Mouse (Mus musculus) MEL (cell line): ENCODE data around the gene Zfp827.

Experiments used
- CHD1 ChIP-seq: IDR thresholded peaks from 2 replicates; pipeline ENCODE4 v1.6.1; 2012; ENCODE audit warnings: low read depth, mild to moderate bottlenecking, inconsistent platforms, low read length, improper control_type of control experiment
- CTCF ChIP-seq, 3 experiments: IDR thresholded peaks in 2 of 3; conservative IDR thresholded peaks in 1 of 3; 2 replicates each; pipeline ENCODE4 v1.5.1; 2011 to 2012; ENCODE audit warnings: low read length in 3 of 3, low read depth in 2 of 3, mild to moderate bottlenecking in 2 of 3, improper control_type of control experiment in 1 of 3, inconsistent platforms in 1 of 3, mixed read lengths in 1 of 3, moderate library complexity in 1 of 3; ENCODE audit not compliant: control insufficient read depth in 1 of 3, insufficient read depth in 1 of 3, poor library complexity in 1 of 3, severe bottlenecking in 1 of 3
- EP300 ChIP-seq, 2 experiments: IDR thresholded peaks; 2 replicates each; pipeline ENCODE4 v1.6.1; 2011; ENCODE audit warnings: improper control_type of control experiment in 2 of 2, low read length in 2 of 2, low read depth in 1 of 2, mild to moderate bottlenecking in 1 of 2
- GABPA ChIP-seq: IDR thresholded peaks from 2 replicates; pipeline ENCODE4 v1.6.1; 2012; ENCODE audit warnings: low read depth, mild to moderate bottlenecking, inconsistent platforms, low read length, improper control_type of control experiment, moderate library complexity
- HCFC1 ChIP-seq: IDR thresholded peaks from 2 replicates; pipeline ENCODE4 v1.6.1; 2012; ENCODE audit warnings: low read depth, mild to moderate bottlenecking, inconsistent platforms, low read length, improper control_type of control experiment, moderate library complexity
- MAFK ChIP-seq: IDR thresholded peaks from 2 replicates; pipeline ENCODE4 v1.6.1; 2011; ENCODE audit warnings: low read depth, mild to moderate bottlenecking, low read length, improper control_type of control experiment, borderline replicate concordance
- MAX ChIP-seq: IDR thresholded peaks from 2 replicates; pipeline ENCODE4 v1.6.1; 2011; ENCODE audit warnings: low read length, improper control_type of control experiment
- MAZ ChIP-seq: IDR thresholded peaks from 2 replicates; pipeline ENCODE4 v1.6.1; 2012; ENCODE audit warnings: low read depth, mild to moderate bottlenecking, inconsistent platforms, low read length, improper control_type of control experiment
- MYC ChIP-seq: IDR thresholded peaks from 2 replicates; pipeline ENCODE4 v1.6.1; 2011; ENCODE audit warnings: low read depth, mild to moderate bottlenecking, low read length, improper control_type of control experiment, moderate library complexity
- POLR2A ChIP-seq, 2 experiments: IDR thresholded peaks; 2 replicates each; pipeline ENCODE4 v1.6.1; 2011 to 2012; ENCODE audit warnings: low read length in 2 of 2, mild to moderate bottlenecking in 2 of 2, control low read depth in 1 of 2, improper control_type of control experiment in 1 of 2, low read depth in 1 of 2, moderate library complexity in 1 of 2; ENCODE audit not compliant: control insufficient read depth in 1 of 2, insufficient read depth in 1 of 2, poor library complexity in 1 of 2
- POLR2AphosphoS2 ChIP-seq: IDR thresholded peaks from 2 replicates; pipeline ENCODE4 v1.6.1; 2011; ENCODE audit warnings: low read length, improper control_type of control experiment
- RAD21 ChIP-seq: IDR thresholded peaks from 2 replicates; pipeline ENCODE4 v1.6.1; 2011; ENCODE audit warnings: mild to moderate bottlenecking, low read depth, low read length, improper control_type of control experiment
- SIN3A ChIP-seq: IDR thresholded peaks from 2 replicates; pipeline ENCODE4 v1.6.1; 2012; ENCODE audit warnings: low read length, improper control_type of control experiment, inconsistent platforms
- ZC3H11A ChIP-seq: IDR thresholded peaks from 2 replicates; pipeline ENCODE4 v1.6.1; 2012; ENCODE audit warnings: low read depth, mild to moderate bottlenecking, inconsistent platforms, low read length, improper control_type of control experiment

- no peak for TF ChIP-seq CTCF (IDR thresholded peaks at IDR 0.05 in 2 of 3, conservative IDR thresholded peaks at IDR 0.05 in 1 of 3; ENCODE audit: control insufficient read depth in 1 of 3, insufficient read depth in 1 of 3, low read depth in 2 of 3, low read length in 3 of 3, poor library complexity in 1 of 3, severe bottlenecking in 1 of 3)
- TF ChIP-seq CHD1, result no peak
- TF ChIP-seq MAFK, result no peak
- no peak for TF ChIP-seq RAD21
- no peak for TF ChIP-seq POLR2AphosphoS2
- no peak for TF ChIP-seq POLR2A (IDR thresholded peaks at IDR 0.05; ENCODE audit: control insufficient read depth in 1 of 2, insufficient read depth in 1 of 2, low read depth in 1 of 2, low read length in 2 of 2, poor library complexity in 1 of 2)
- TF ChIP-seq EP300 (IDR thresholded peaks at IDR 0.05; ENCODE audit: low read depth in 1 of 2, low read length in 2 of 2), result no peak
- no peak for TF ChIP-seq HCFC1
- TF ChIP-seq ZC3H11A, result no peak
- TF ChIP-seq MAZ, result no peak
- no peak for TF ChIP-seq MYC
- TF ChIP-seq GABPA, result no peak
- TF ChIP-seq MAX, result no peak
- TF ChIP-seq SIN3A, result no peak
Observed at GRCm38 (mm10) chr8:79124231-79124630, 96.0 kb downstream of the Zfp827 start.
